Mouse (Mus musculus) G1E-ER4 (cell line): ENCODE data around the gene Epb41l1. TPM values are rescaled to one million over a fixed set of nuclear protein-coding genes. Genes with fewer than 3 reads are reported as not detected.

ENCODE experiments used
- GATA1 ChIP-seq: IDR thresholded peaks from one replicate; pipeline ENCODE4 v1.8.0; 2012; ENCODE audit warnings: low read length, inconsistent platforms
- polyA plus RNA-seq: library from polyadenylated mRNA; stranded (reverse); fragments of >175 nt; gene quantifications from 2 replicates; pipeline ENCODE4 v1.2.3, GENCODE M21; 2012

The Epb41l1 gene
- polyA plus RNA-seq, 1 experiment, result 0.02 TPM

DNA sequence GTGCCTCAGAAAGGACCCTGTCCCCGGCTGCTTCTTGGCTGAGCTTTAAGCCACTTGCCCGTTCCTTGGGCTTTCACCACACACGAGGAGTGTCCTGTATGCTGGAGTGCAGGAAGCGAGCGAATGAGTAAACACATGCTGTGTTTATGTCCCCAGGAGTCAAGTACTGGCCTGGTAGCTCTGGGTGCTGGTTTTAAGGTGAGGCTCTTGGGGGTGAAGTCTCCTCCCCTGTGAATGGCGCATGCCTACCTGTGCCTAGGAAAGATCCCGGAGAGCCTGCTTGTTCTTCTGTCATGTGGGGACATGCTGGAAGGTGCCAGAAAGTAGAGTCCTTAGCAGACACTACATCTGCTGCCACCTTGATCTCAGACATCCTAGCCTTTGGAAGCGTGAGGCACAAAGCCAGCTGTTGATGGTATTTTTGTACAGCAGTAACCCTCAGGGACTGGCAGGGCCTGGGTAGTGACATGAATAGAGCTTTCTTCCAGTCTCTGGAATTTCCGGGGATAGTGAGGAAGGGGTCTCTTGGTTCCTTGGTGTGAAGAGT is 25.9 kb downstream of the Epb41l1 start:
- no peak for TF ChIP-seq GATA1

DNA sequence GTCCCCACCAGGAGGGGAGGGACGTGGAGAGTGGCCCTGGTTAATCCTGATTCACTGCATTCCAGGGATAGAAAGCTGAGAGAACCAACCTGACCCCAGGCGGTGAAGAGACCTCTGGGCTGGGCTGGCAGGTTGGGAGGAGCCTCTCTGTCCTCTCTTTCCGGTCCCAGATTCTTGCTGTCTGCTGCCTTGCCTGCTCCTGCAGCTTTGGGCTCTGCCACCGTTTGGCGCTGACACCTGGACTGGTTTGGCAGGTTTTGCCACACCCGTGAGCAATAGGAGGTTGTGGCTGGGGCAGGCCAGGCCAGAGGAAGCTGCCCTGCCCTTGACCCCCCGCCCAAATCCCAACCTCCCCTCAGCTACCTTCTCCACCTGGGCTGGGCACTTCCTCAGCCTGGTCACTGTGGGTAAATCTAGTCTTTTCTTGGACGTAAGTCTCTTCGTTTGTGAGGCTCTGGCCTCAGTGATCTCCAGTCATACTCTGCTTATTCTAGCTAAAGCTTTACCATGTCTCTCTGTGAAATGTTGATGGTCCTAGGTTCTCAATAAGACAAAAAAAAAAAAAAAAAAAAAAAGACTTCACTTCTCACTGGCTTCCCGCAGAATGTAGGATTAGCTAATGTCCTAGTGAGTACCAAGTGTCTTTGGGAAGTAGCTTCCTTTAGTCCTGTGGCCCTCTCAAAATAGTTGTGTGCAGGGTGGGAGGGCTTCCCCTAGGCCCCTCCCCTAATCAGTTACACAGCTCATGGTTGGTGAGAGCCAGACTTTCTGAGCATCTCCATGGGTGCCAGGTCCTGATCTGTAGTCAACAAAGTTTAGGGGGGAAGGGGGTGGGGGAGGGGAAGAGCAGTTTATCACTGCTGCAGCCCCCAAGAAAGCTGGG is 26.9 kb downstream of the Epb41l1 start:
- TF ChIP-seq GATA1, result no peak

DNA sequence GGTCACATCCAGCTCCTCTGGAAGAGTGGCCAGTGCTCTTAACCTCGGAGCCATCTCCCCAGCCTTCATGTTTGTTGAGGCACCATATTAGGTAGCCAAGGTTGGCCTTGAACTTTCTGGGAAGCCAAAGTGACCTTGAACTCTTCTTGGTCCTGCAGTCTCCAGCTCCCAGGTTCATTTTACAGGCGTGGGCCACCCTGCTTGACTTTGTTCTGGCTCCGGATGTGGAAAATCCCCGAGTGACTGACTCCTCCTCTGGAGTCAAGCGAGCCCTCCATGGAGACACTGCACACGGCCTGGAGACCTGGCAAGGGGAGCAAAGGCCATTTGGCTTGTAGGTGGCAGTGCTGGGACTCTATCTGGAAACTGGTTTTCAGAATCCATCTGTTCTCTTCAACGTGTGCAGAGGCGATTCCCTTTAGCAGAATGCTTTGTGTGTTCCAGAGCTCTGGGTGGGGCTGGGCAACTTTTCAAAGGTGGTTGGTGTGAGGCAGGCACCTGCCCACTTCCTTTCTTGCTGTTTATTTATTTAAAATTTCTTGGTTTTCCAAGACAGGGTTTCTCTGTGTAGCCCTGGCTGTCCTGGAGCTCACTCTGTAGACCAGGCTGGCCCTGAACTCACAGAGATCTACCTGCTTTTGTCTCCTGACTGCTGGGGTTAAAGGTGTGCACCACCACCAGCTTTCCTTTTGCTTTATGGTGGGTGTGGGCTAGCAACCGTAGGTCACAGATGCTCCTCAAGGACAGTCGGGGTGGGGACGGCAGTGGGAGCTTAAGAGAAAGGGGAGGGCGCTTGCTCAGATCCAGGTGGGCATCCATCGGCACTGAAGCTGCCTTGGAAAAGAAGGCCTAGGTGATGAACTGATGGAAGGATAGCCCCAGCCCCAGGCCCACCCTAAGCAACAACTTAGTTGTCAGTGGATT is 30.8 kb downstream of the Epb41l1 start:
- TF ChIP-seq GATA1, result no peak

DNA sequence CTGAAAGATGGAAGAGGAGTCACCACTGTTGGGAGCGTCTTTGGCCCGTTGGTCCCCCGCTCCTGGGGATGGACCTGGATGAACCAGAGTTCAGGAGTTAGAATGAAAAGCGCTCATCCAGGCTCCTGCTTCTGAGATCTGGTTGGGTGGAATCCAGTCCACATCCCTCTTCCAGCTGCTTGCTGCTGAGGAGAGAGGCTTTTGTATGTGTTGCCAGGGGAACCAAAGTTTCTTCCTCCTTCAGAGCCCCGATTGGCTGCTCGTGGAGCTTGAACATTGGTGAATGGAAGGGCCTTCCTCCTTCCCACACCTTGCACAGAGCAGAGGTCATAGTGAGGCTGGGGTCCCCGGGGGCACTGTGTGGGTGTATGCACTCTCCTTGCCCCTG is 31.4 kb downstream of the Epb41l1 start:
- TF ChIP-seq GATA1, result no peak

DNA sequence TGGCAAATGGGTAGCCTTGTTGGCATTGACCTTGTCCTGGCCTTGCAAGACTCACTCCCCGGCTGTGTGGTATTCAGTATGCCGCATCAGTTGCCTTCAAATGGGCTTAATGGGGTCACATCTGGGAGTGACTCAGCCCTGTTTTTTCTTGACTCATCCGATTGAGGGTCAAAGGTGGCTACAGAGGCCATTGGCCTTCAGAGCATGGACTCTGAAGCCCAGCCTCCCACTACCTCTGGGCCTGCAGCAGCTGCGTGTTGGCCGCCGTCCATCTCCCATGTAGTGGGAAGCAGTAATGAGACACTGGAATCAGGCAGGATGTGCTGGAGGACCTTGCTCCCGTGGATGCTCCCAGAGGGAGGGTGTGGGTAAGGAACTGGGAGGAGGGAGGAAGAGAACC is 33.1 kb downstream of the Epb41l1 start:
- no peak for TF ChIP-seq GATA1

DNA sequence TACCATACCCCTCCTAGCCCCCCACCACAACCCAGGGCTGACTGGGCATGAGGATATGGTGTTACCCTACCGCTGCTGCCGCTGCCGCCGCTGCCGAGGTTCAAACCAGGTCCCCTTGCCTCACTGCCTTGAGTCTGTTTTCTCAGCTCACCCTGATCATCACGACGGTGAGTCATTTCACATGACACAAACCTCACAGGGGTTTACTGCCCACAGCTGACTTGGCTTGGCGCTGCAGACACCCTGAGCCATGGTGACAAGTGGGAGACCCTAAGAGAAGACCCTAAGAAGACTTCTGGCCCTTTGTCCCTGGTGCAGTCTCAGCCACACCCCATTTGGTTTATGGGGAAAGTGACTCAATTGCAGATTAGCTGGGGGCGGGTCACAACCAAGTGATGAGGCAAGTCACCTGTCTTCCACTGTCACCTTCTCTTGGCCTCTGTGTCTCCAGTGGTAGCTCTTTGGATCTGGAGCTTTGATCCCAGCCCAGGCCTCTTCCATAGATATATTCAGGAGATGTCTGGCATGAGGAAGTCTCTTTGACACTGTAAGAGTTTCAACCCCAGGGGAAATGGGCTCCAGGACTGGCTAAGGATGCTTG is 34.9 kb downstream of the Epb41l1 start:
- no peak for TF ChIP-seq GATA1

DNA sequence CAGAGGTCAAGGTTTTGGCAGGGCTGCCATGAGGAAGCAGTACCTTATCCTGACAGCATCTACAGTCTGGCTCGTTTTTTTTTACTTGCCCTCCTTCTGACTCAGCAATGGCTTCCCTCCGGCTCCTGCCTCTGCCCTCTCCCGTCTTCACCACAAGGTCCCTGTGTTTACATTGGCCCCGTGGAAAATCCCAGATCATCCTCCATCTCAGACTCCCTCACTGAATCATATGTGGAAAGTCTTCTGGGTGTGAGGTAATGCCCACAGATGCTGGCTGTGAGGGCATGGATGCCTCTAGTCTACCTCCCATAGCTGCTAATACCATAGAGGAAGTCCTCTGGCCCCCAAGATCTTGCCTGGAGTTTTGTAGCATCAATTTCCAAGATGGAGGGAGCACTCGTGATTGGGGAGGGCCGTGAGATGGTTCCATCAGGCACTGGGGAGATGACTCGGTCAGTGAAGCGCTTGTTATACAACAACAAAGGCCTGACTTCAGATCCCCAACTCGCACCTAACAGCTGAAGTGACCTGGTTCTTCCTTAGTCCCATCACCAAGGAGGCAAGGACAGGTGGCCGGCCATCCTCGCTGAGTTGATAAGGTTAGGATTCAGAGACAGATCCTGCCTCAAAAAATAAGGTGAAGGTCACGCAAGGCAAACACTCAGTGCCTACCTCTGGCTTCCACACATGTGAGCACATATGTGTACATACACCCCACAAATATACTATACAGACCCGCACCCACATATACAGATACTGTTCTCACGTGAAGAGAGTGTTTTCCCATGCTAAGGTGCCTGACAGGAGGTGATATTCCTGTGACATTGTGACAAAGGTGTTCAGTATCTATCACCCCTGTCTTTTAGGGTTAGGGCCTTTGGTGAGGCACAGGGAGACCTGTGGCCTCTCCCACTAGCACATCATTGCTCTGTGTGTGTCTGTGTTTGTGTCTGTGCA is 36.0 kb downstream of the Epb41l1 start:
- no peak for TF ChIP-seq GATA1

DNA sequence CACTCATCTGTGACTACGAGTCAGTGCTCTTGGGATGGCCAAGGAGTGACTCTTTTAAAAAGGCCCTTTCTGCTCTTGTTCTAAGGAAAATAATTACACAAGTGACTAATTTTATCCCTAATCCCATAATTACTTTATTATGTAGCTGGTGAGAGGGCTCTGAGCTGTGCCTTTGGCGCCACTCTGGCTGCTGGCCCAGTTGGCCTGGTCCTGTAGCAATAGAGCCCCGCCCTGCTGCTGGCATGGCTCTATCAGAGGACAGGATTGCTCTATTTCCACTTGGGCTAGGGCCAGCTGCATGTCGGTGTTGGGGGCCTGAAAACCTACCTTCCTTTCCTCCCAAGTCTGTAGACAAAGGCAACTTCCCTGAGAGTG is 36.6 kb downstream of the Epb41l1 start:
- TF ChIP-seq GATA1, result no peak

DNA sequence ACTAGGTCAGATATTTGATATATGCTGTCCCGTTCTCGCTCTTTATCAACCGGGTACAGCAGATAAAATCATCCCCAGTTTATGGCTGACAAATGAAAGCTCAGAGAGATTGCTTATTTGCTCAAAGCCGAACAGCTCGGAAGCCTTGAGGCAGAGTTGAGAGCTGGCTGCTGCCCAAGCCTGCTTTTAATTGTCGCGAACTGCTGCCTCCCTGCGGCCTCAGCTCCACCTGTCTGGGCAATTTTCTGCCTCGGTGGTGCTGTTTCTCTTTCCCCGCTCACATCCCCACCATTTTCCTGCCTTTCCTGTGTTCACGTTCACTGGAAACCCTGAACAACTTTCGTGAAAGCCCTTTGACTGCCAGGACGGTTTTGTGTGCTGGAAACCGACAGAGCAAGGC is 39.8 kb downstream of the Epb41l1 start:
- TF ChIP-seq GATA1, result no peak

DNA sequence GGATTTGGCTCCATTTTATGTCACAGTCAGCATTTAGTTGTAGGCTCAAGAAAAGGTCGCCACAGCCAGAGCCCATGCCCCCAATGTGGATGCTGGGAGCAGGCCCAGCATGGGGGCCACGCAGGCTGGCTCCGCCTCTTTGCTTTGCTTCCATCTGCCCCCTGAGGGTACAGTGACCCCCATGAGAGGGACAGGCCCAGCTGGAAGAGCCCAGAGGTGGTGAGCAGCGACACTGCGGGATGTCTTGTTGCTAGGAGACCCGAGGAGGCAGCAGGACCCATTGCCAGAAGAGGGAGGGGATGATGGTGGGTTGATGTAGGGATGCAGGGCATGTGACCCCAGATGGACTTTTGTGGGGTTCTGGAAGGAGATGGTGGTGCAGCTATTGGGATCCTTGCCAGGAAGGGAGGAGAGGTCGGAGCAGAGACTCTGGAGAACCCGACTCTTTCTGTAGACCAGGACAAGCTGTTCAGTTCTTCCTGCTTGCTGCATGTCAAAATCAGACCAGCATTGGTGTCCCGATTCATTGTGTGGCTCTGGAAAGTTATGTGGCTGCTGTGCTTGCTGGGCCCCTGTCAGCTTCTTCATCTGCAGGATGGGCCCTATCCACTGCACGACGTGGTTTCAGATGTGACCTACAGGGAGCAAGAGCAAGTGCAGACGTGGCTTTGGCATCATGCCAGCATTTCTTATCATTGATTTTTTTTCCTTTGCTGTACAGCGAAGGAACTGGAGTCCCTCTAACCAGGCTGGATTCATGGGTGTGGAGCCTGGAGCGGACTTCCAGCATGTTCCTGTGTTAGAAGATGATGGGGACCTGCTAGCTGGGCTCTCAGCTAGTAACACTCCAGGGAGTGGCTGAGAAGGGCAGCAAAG is 41.7 kb downstream of the Epb41l1 start:
- TF ChIP-seq GATA1, result no peak

DNA sequence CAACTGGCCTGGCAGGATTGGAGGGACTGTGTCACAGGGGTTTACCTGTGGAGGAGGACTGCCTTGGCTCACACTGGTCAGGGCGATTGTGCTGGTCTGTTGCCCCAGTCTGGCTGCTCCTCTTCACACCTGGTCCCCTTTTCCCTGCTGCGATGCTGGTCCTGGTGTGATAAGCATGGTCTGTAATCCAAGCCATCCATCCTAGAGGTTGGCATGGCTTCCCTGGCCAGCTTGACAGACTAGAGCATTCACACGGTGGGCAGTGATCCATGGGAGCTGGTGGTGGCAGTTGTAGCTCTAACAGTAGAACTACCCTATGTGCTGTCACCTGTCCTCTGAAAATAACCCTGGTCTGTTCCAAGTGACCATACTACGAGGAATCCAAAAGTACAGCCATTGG is 43.7 kb downstream of the Epb41l1 start:
- TF ChIP-seq GATA1, result no peak

DNA sequence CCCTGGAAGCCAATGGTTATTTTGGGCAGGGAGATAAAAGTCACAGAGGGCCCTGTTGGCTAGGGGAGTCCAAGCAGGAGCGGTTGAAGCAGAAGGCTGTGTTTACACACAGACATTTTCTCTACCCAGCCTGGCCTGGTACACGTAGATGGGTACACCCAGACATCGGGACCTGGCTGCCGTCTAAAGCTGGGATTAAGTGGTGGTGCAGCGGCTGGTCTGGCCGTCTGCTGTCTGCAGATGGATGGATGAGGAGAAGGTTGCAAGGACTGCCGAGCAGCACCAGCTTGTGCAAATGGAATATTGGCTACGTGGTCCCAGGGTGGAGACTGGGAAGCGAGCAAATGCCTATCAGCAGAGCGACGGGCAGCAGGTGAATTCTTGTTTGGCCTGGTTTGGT is 46.8 kb downstream of the Epb41l1 start:
- no peak for TF ChIP-seq GATA1

DNA sequence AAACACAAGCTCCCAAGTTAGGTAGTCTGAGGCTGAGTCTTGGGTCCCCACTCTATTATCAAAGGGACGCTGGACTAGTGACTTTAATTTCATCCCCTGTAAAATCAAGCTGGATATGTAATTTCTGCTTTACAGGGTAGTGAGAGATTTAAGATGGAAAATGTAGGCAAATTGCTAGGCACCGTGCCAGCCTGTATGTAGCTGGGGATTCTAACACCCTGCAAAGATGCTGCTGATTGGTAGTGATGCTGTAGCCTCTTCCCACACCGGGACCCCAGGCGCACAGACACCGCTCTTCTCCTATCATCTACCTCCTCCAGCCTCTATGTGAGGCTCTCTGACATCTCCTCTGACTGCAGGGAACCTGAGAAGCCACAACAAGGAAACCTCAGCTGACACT is 48.2 kb downstream of the Epb41l1 start:
- TF ChIP-seq GATA1, result no peak

DNA sequence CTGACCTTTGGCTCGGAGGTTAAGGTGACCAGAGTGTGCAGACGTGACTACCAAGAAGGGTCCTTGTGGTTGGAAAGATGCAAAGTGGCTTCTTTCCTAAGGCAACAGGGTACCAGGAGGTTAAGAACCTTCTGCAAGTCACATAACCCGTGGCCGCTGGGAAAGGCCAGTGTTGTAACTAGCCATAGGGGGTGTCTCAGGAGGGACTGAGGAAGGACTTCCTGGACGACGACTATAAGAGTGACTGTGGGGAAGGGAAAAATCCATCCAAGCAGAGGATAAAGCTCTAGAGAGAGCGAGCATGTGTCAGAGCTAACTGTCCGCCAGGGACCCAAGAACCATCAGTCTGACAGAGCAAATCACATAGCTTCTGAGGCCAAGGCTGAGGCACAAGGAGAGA is 48.8 kb downstream of the Epb41l1 start:
- TF ChIP-seq GATA1, result no peak

DNA sequence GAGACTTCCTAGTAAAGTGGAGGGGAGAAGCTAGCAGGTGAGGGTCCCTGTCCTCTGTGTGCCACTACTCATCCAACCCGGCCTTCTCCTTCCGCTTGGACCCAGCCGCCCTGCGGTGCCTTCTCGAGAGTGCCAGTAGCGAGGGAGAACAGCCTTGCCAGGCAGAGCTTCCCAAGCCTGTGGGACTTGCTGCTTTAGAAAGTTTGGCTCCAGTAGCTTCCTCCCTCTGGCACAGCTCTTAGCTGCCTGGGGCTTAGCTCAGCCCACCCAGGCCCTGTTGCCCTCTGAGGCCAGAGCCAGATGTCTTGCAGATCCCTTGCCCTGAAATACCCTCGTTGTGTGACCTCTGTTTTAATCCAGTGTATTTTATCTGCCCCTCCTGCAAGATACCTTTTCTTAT is 50.2 kb downstream of the Epb41l1 start:
- TF ChIP-seq GATA1, result no peak
